Mouse (Mus musculus) midbrain, embryonic 16.5 days (tissue): ENCODE measurements around the gene Ifna13. TPM values are rescaled to one million over a fixed set of nuclear protein-coding genes. Genes with fewer than 3 reads are reported as not detected.

Experiments used
- ATAC-seq: fragments of 200-750 bp; cut with Nextera tagmentation; 2 replicates; pipeline ENCODE4 v1.8.0; 2017; ENCODE audit warnings: moderate TSS enrichment
- H3K27ac ChIP-seq: fragments of 300-500 bp; sonication (generic); 2 replicates; pipeline ENCODE4 v1.5.1; 2014; ENCODE audit warnings: mild to moderate bottlenecking, low read length, mixed read lengths
- H3K27me3 ChIP-seq: fragments of 300-500 bp; sonication (generic); 2 replicates; pipeline ENCODE4 v1.6.1; 2014; ENCODE audit warnings: low read depth, low read length, mixed read lengths; ENCODE audit not compliant: control insufficient read depth, insufficient read depth
- H3K36me3 ChIP-seq: fragments of 300-500 bp; sonication (generic); 2 replicates; pipeline ENCODE4 v1.6.1; 2014; ENCODE audit warnings: mild to moderate bottlenecking, low read length, moderate library complexity, mixed read lengths; ENCODE audit not compliant: control insufficient read depth, insufficient read depth
- H3K4me1 ChIP-seq: fragments of 300-500 bp; sonication (generic); 2 replicates; pipeline ENCODE4 v1.6.1; 2014; ENCODE audit warnings: mild to moderate bottlenecking, low read length, mixed read lengths; ENCODE audit not compliant: control insufficient read depth, insufficient read depth
- H3K4me2 ChIP-seq: fragments of 300-500 bp; sonication (generic); 2 replicates; pipeline ENCODE4 v1.6.1; 2014; ENCODE audit warnings: mild to moderate bottlenecking, low read length, mixed read lengths
- H3K4me3 ChIP-seq: fragments of 300-500 bp; sonication (generic); 2 replicates; pipeline ENCODE4 v1.5.1; 2014; ENCODE audit warnings: low read depth, mild to moderate bottlenecking, low read length, moderate library complexity, mixed read lengths
- H3K9ac ChIP-seq: fragments of 300-500 bp; sonication (generic); 2 replicates; pipeline ENCODE4 v1.6.1; 2014; ENCODE audit warnings: low read depth, low read length, mixed read lengths
- H3K9me3 ChIP-seq: fragments of 300-500 bp; sonication (generic); replicated peaks from 2 replicates; pipeline ENCODE4 v1.6.1; 2014; ENCODE audit warnings: mild to moderate bottlenecking, low read length, mixed read lengths; ENCODE audit not compliant: control insufficient read depth, poor library complexity, severe bottlenecking
- WGBS: fragments of 180-500 bp; shearing (Covaris S2); extraction: QIAGEN DNeasy Blood & Tissue Kit; methylation state at CpG from one replicate; pipeline ENCODE4 v1.1.7; 2014; 5-methylcytosine and 5-hydroxymethylcytosine counted together
- polyA plus RNA-seq: library from polyadenylated mRNA; unstranded; fragments of >200 nt; fragmentation: Nextera tagmentation; extraction: Ambion mirVana; gene quantifications from 2 replicates; pipeline ENCODE4 v1.2.1, GENCODE M21; 2015

Ifna13 gene
- polyA plus RNA-seq = not detected in 2 replicates

- H3K4me1 ChIP-seq = no peaks in the 10 kb centered on the region
- H3K27ac ChIP-seq = no peak within 1 kb of the TSS
- no peaks in the 10 kb centered on the region for H3K27me3 ChIP-seq
- WGBS = 59% methylated on average over 2 of the region's 2 CpGs
- H3K4me2 ChIP-seq = no peak within 1 kb of the TSS
- no peak within 1 kb of the TSS for H3K4me3 ChIP-seq
- no peaks in the 10 kb centered on the region for H3K36me3 ChIP-seq
- ATAC-seq = no peak
- no peak within 1 kb of the TSS for H3K9ac ChIP-seq
- no peaks in the 10 kb centered on the region for H3K9me3 ChIP-seq
Observed at GRCm38 (mm10) chr4:88644359-88644758, at the start of gene Ifna13. Ifna13 (minus strand) TSS chr4:88644459.

DNA sequence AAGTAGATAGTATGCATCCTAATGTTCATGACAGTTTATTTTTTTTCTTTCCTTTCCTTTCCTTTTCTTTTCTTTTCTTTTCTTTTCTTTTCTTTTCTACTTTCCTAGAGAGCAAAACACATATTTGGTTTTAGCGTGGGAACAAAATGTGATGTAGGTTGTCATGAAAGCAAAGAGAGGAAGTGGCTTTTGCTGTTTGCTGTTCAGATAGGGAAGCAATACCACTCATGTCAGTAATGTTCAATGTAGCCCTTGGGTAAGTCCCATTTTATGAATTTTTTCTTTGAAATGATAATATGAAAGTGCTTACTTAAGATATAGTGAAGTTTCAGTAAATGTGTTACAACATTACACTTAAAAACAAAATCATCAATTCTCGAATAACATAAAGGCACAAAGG is 49.1 kb upstream of the Ifna13 start:
- no peak for ATAC-seq
- H3K9ac ChIP-seq = no peak overlapping the region
- no peaks in the 10 kb centered on the region for H3K36me3 ChIP-seq
- no peak overlapping the region for H3K4me3 ChIP-seq
- no peak overlapping the region for H3K27ac ChIP-seq
- H3K4me1 ChIP-seq = no peaks in the 10 kb centered on the region
- no peaks in the 10 kb centered on the region for H3K27me3 ChIP-seq
- no peaks in the 10 kb centered on the region for H3K9me3 ChIP-seq
- WGBS = 88% methylated on average over 2 of the region's 2 CpGs
- no peak overlapping the region for H3K4me2 ChIP-seq

GRCm38 (mm10) chr4:88692537-88692936 is 48.3 kb upstream of the Ifna13 start:
- Histone ChIP-seq H3K9me3 (no peaks in the 10 kb centered on the region), H3K27me3 (no peaks in the 10 kb centered on the region), H3K4me1 (no peaks in the 10 kb centered on the region), H3K27ac (no peak overlapping the region), H3K9ac (no peak overlapping the region), H3K36me3 (no peaks in the 10 kb centered on the region), H3K4me3 (no peak overlapping the region), H3K4me2 (no peak overlapping the region)
- ATAC-seq = no peak
- WGBS = 91% methylated on average over 1 of the region's 1 CpGs

DNA sequence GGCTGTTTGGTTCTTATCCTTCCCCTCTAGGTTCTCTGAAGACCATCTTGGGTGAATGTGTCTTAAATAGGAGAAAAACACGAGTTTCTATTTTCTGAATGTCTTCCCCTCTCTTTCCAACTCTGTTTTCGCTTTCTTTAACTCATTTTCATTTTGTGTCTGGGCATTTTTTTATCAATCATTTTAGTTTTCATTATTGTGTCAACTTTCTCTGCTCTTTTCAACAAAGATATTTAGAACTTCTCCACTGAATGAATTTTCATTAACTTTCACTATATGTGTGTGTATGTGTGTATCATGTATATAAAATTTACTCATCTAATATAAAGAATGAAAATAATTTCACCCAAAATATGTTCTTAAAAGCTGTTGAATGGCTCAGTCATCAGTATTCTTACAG is 47.0 kb upstream of the Ifna13 start, which contains the start of gene Ifnab:
Gene Ifnab, minus strand, starts transcription at position 101 of the 400 bp plus-strand sequence.
- Histone ChIP-seq H3K4me1 (no peaks in the 10 kb centered on the region), H3K27me3 (no peaks in the 10 kb centered on the region), H3K9me3 (no peaks in the 10 kb centered on the region), H3K4me2 (no peak within 1 kb of the TSS), H3K4me3 (no peak within 1 kb of the TSS), H3K36me3 (no peaks in the 10 kb centered on the region), H3K9ac (no peak within 1 kb of the TSS), H3K27ac (no peak within 1 kb of the TSS)
- WGBS = 56% methylated on average over 2 of the region's 2 CpGs
- no peak for ATAC-seq

DNA sequence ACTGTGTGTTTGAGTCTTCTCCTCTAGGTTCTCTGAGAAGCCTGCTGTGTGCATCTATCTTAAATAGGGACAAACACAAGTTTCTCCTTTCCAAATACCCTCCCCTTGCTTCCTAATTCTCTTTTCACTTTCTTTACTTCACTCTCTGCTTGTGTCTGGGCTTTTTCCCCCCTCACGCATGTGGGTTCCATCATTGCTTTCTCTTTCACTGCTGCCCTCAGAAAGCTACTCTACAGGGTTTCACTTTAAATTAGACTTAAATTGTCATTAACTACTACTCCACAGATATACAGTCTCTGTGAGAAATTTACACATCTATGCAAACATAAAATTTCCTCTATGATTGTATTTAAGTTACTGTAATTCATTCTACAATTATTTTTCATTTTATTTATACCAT is 39.6 kb upstream of the Ifna13 start, which contains the start of gene Ifna2:
Gene Ifna2, minus strand, starts transcription at position 101 of the 400 bp plus-strand sequence.
- ATAC-seq = no peak
- H3K27ac ChIP-seq = no peak within 1 kb of the TSS
- no peak within 1 kb of the TSS for H3K4me3 ChIP-seq
- no peaks in the 10 kb centered on the region for H3K36me3 ChIP-seq
- H3K27me3 ChIP-seq = no peaks in the 10 kb centered on the region
- no peaks in the 10 kb centered on the region for H3K4me1 ChIP-seq
- no peak within 1 kb of the TSS for H3K4me2 ChIP-seq
- WGBS = 88% methylated on average over 1 of the region's 1 CpGs
- H3K9ac ChIP-seq = no peak within 1 kb of the TSS
- no peaks in the 10 kb centered on the region for H3K9me3 ChIP-seq

DNA sequence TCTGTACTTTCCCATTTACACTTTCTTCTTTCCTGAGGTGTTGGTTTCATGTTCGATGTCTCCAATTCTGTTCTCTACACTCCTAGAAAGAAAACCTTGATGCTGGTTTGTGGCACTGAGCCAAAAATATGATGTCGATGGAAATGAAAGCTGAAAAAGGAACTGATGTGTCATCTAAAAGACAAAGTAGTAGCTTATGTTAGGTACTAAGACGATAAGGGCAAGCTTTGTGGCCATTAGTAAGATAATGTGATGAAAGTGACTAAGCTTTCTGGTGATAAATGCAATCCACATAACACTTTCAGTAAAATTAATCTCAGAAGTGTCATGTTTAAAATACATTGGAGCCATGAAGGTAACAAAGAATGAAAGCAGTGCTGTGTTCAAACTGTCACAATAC is 37.1 kb upstream of the Ifna13 start:
- H3K4me1 ChIP-seq = no peaks in the 10 kb centered on the region
- no peaks in the 10 kb centered on the region for H3K27me3 ChIP-seq
- H3K9ac ChIP-seq = no peak overlapping the region
- H3K9me3 ChIP-seq = no peaks in the 10 kb centered on the region
- WGBS = 85% methylated on average over 3 of the region's 3 CpGs
- H3K4me3 ChIP-seq = no peak overlapping the region
- H3K36me3 ChIP-seq = no peaks in the 10 kb centered on the region
- H3K4me2 ChIP-seq = no peak overlapping the region
- no peak overlapping the region for H3K27ac ChIP-seq
- ATAC-seq = no peak

DNA sequence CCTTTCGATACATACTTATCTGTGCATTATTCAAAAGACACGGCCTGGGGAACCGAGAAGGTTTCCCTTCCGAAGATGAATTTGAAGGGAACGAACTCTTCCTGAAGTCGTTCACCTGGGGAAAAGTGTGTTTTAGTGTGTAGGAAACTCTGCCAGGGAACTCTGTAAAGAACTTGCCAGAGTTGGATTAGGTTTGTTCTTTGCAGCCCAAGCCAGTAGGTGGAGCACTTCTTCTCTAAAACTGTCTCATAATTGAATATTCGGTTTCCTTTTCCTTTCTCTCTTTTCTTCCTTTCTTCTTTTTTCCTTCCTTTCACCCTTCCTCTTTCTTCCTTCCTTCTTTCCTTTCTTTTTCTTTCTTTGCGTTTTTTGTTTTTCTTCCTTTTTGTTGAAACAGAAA is 36.1 kb upstream of the Ifna13 start:
- ATAC-seq = no peak
- 53% methylated on average over 8 of the region's 8 CpGs for WGBS
- H3K4me3 ChIP-seq = no peak overlapping the region
- H3K36me3 ChIP-seq = no peaks in the 10 kb centered on the region
- no peaks in the 10 kb centered on the region for H3K4me1 ChIP-seq
- H3K9ac ChIP-seq = no peak overlapping the region
- H3K27ac ChIP-seq = no peak overlapping the region
- H3K27me3 ChIP-seq = no peaks in the 10 kb centered on the region
- H3K4me2 ChIP-seq = no peak overlapping the region
- H3K9me3 ChIP-seq = no peaks in the 10 kb centered on the region

GRCm38 (mm10) chr4:88676824-88677223 is 32.6 kb upstream of the Ifna13 start, which contains the start of gene Ifna16:
Ifna16 (minus strand) TSS chr4:88676924.
- no peak within 1 kb of the TSS for H3K4me3 ChIP-seq
- H3K4me2 ChIP-seq = no peak within 1 kb of the TSS
- H3K9ac ChIP-seq = no peak within 1 kb of the TSS
- H3K27ac ChIP-seq = no peak within 1 kb of the TSS
- no peaks in the 10 kb centered on the region for H3K4me1 ChIP-seq
- no peaks in the 10 kb centered on the region for H3K27me3 ChIP-seq
- 90% methylated on average over 1 of the region's 1 CpGs for WGBS
- no peaks in the 10 kb centered on the region for H3K9me3 ChIP-seq
- no peaks in the 10 kb centered on the region for H3K36me3 ChIP-seq
- no peak for ATAC-seq

DNA sequence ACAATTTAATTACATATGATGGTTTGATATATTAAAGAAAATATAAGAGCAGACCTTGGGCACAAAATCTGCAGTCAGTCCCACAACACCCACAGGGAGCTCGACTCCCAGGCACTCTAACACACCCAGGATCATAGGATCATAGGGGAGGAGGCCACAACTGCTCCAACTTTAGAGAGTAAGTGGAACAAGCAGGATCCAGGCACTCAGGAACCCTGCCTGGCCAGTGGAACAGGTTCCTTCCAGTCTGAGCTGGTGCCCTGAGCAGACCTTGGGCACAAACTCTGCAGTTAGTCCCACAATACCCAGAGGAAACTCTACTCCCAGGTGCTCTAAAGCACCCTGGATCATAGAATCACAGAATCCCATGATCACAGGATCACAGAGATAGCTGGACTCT is 11.2 kb upstream of the Ifna13 start:
- H3K4me1 ChIP-seq = no peaks in the 10 kb centered on the region
- H3K27me3 ChIP-seq = no peaks in the 10 kb centered on the region
- no peak overlapping the region for H3K9ac ChIP-seq
- ATAC-seq = no peak
- no peaks in the 10 kb centered on the region for H3K36me3 ChIP-seq
- H3K9me3 ChIP-seq = no peaks in the 10 kb centered on the region
- H3K4me3 ChIP-seq = no peak overlapping the region
- no peak overlapping the region for H3K27ac ChIP-seq
- 75% methylated on average over 1 of the region's 1 CpGs for WGBS
- H3K4me2 ChIP-seq = no peak overlapping the region
